In genomic region chr5:92098351-92099109, GRCm38 (mm10) we compare ENCODE assay signal across 13 mouse cellular contexts. TPM values are rescaled to one million over a fixed set of nuclear protein-coding genes. Genes with fewer than 3 reads are reported as not detected.
A peak's percentile ranks its signal among the peaks of the same experiment; 100 is the strongest.
DNase-seq lines count a peak whose midpoint lies in the region; ATAC-seq and TF ChIP-seq lines count a peak whose summit lies in the region.
"Had no signal": no experiment of that assay in that cellular context is flagged by ENCODE, and none has a peak within 500 bp of the region (broad histone marks: within the 10 kb centered on the region; RNA-seq: fewer than 3 reads in every experiment).

No protein-coding gene starts in this region.

- peak; percentile 28; the same call in 1 of the 2 replicates for ATAC-seq in liver, embryonic 13.5 days (ENCODE audit: low read depth)
- no peak for ATAC-seq in liver, embryonic 12.5 days
- peak; percentile 92 for ATAC-seq in intestine, embryonic 16.5 days
- ATAC-seq in limb, embryonic 13.5 days (ENCODE audit: low FRiP score, low read depth) = 0 out of 2 replicates have a peak, but pooled peaks have one; percentile 68
- ATAC-seq: forebrain, embryonic 14.5 days had no signal

- H3K4me3 ChIP-seq in liver, embryonic 13.5 days (replicated peaks) = no peak overlapping the region
- H3K4me3 ChIP-seq in liver, embryonic 12.5 days = no peak overlapping the region
- no peak overlapping the region for H3K4me3 ChIP-seq in intestine, embryonic 16.5 days (ENCODE audit: low read length)
- H3K4me3 ChIP-seq in limb, embryonic 13.5 days = no peak overlapping the region
- no peak overlapping the region for H3K4me3 ChIP-seq in layer of hippocampus, adult 2 months
- H3K4me3 ChIP-seq: embryonic facial prominence, embryonic 15.5 days; heart, embryonic 15.5 days had no signal

- no peak overlapping the region for H3K4me2 ChIP-seq in liver, embryonic 13.5 days
- no peak overlapping the region for H3K4me2 ChIP-seq in liver, embryonic 12.5 days
- H3K4me2 ChIP-seq in intestine, embryonic 16.5 days (ENCODE audit: low read depth, low read length) = peak overlapping the region; percentile 15; the same call in 1 of the 2 replicates
- H3K4me2 ChIP-seq in limb, embryonic 13.5 days (replicated peaks) = peak overlapping the region; percentile 39
- H3K4me2 ChIP-seq: embryonic facial prominence, embryonic 15.5 days; heart, embryonic 15.5 days; hindbrain, embryonic 14.5 days had no signal

- WGBS in liver, embryonic 13.5 days (ENCODE audit: insufficient replicate concordance) = 49% methylated on average over 13 of the region's 13 CpGs
- 52% methylated on average over 13 of the region's 13 CpGs for WGBS in liver, embryonic 12.5 days (ENCODE audit: insufficient replicate concordance)
- whole genome bisulfite sequencing in intestine, embryonic 16.5 days = 47% methylated on average over 13 of the region's 13 CpGs
- 28% methylated on average over 13 of the region's 13 CpGs for WGBS in limb, embryonic 13.5 days

- no peak overlapping the region; the same call in 1 of the 2 replicates for H3K9ac ChIP-seq in liver, embryonic 13.5 days
- H3K9ac ChIP-seq in liver, embryonic 12.5 days = no peak overlapping the region
- no peak overlapping the region for H3K9ac ChIP-seq in intestine, embryonic 16.5 days (ENCODE audit: low read depth, low read length)
- no peak overlapping the region for H3K9ac ChIP-seq in limb, embryonic 13.5 days
- H3K9ac ChIP-seq: embryonic facial prominence, embryonic 15.5 days; heart, embryonic 15.5 days; hindbrain, embryonic 14.5 days had no signal

- peaks cover 8% of the 10 kb centered on the region; the same call in 1 of the 2 replicates for H3K4me1 ChIP-seq in liver, embryonic 13.5 days (replicated peaks)
- H3K4me1 ChIP-seq in liver, embryonic 12.5 days = peaks cover 4% of the 10 kb centered on the region
- peaks cover 2% of the 10 kb centered on the region; the same call in 1 of the 2 replicates for H3K4me1 ChIP-seq in intestine, embryonic 16.5 days (ENCODE audit: control insufficient read depth, insufficient read depth, low read length)
- H3K4me1 ChIP-seq in limb, embryonic 13.5 days = peaks cover 29% of the 10 kb centered on the region
- H3K4me1 ChIP-seq: embryonic facial prominence, embryonic 15.5 days had no signal

- no peak for TF ChIP-seq CTCF in layer of hippocampus, adult 2 months (conservative IDR thresholded peaks at IDR 0.05)

- no peaks in the 10 kb centered on the region for H3K36me3 ChIP-seq in liver, embryonic 13.5 days
- H3K36me3 ChIP-seq in liver, embryonic 12.5 days = no peaks in the 10 kb centered on the region
- no peaks in the 10 kb centered on the region for H3K36me3 ChIP-seq in intestine, embryonic 16.5 days (ENCODE audit: control insufficient read depth, insufficient read depth, low read length)
- no peaks in the 10 kb centered on the region for H3K36me3 ChIP-seq in limb, embryonic 13.5 days
- H3K36me3 ChIP-seq: embryonic facial prominence, embryonic 15.5 days; heart, embryonic 15.5 days had no signal

- H3K27ac ChIP-seq in liver, embryonic 13.5 days = no peak overlapping the region
- H3K27ac ChIP-seq in liver, embryonic 12.5 days = no peak overlapping the region
- peak overlapping the region; percentile 35; the same call in 1 of the 2 replicates for H3K27ac ChIP-seq in intestine, embryonic 16.5 days (ENCODE audit: low read length)
- H3K27ac ChIP-seq in limb, embryonic 13.5 days = peak overlapping the region; percentile 39; the same call in 1 of the 2 replicates
- no peak overlapping the region for H3K27ac ChIP-seq in layer of hippocampus, adult 2 months
- H3K27ac ChIP-seq: embryonic facial prominence, embryonic 15.5 days; heart, embryonic 15.5 days; hindbrain, embryonic 14.5 days had no signal

- DNase-seq in liver, embryonic 13.5 days = no peak
- no peak for DNase-seq in lung, postnatal 4 days
- no peak for DNase-seq in layer of hippocampus, adult 2 months (ENCODE audit: low spot score in 2 of 2)
- DNase-seq in retina, postnatal 1 day = no peak
- DNase-seq: gastrocnemius, postnatal 36 days; thymus, postnatal 14 days had no signal

- H3K27me3 ChIP-seq in liver, embryonic 13.5 days = no peaks in the 10 kb centered on the region
- H3K27me3 ChIP-seq in liver, embryonic 12.5 days (replicated peaks) = no peaks in the 10 kb centered on the region
- H3K27me3 ChIP-seq in intestine, embryonic 16.5 days (replicated peaks; ENCODE audit: control insufficient read depth, insufficient read depth, low read length) = no peaks in the 10 kb centered on the region
- H3K27me3 ChIP-seq in limb, embryonic 13.5 days = no peaks in the 10 kb centered on the region
- H3K27me3 ChIP-seq: embryonic facial prominence, embryonic 15.5 days; heart, embryonic 15.5 days had no signal

- no peaks in the 10 kb centered on the region for H3K9me3 ChIP-seq in liver, embryonic 13.5 days (replicated peaks)
- no peaks in the 10 kb centered on the region for H3K9me3 ChIP-seq in liver, embryonic 12.5 days (replicated peaks)
- no peaks in the 10 kb centered on the region for H3K9me3 ChIP-seq in intestine, embryonic 16.5 days (ENCODE audit: control insufficient read depth, low read length)
- no peaks in the 10 kb centered on the region for H3K9me3 ChIP-seq in limb, embryonic 13.5 days
- H3K9me3 ChIP-seq: embryonic facial prominence, embryonic 15.5 days; heart, embryonic 15.5 days had no signal

RNA-seq across cellular contexts. Expression of gene G3bp2, which starts 15.0 kb away (rescaled TPM):
- 79.7 and 93.4 TPM in 2 replicates for polyA plus RNA-seq in liver, embryonic 13.5 days (2015; fragmentation: Nextera tagmentation; extraction: Ambion mirVana)
- polyA plus RNA-seq in liver, embryonic 12.5 days (2016; fragmentation: Nextera tagmentation; extraction: Ambion mirVana) = 84.0 and 87.0 TPM in 2 replicates
- 147 and 167 TPM in 2 replicates for polyA plus RNA-seq in intestine, embryonic 16.5 days (2015; fragmentation: Nextera tagmentation; extraction: Ambion mirVana)
- polyA plus RNA-seq in limb, embryonic 13.5 days (2015; fragmentation: Nextera tagmentation; extraction: Ambion mirVana) = 201 and 209 TPM in 2 replicates
- 100 to 1,000 TPM; 233 to 246 TPM for total RNA-seq in layer of hippocampus, adult 2 months (2021)

RNA-seq across cellular contexts. Expression of gene Uso1, which starts 39.2 kb away (rescaled TPM):
- 23.9 and 28.3 TPM in 2 replicates for polyA plus RNA-seq in liver, embryonic 13.5 days (2015; fragmentation: Nextera tagmentation; extraction: Ambion mirVana)
- 35.6 and 37.1 TPM in 2 replicates for polyA plus RNA-seq in liver, embryonic 12.5 days (2016; fragmentation: Nextera tagmentation; extraction: Ambion mirVana)
- polyA plus RNA-seq in intestine, embryonic 16.5 days (2015; fragmentation: Nextera tagmentation; extraction: Ambion mirVana) = 43.5 and 46.7 TPM in 2 replicates
- polyA plus RNA-seq in limb, embryonic 13.5 days (2015; fragmentation: Nextera tagmentation; extraction: Ambion mirVana) = 50.1 and 53.2 TPM in 2 replicates
- total RNA-seq in layer of hippocampus, adult 2 months (2021) = 10 to 100 TPM; 76.7 to 79.6 TPM

RNA-seq across cellular contexts. Expression of gene Cdkl2, which starts 54.8 kb away (rescaled TPM):
- 0.17 and 0.21 TPM in 2 replicates for polyA plus RNA-seq in liver, embryonic 13.5 days (2015; fragmentation: Nextera tagmentation; extraction: Ambion mirVana)
- polyA plus RNA-seq in liver, embryonic 12.5 days (2016; fragmentation: Nextera tagmentation; extraction: Ambion mirVana) = 0.25 and 0.35 TPM in 2 replicates
- 2.7 and 3.7 TPM in 2 replicates for polyA plus RNA-seq in intestine, embryonic 16.5 days (2015; fragmentation: Nextera tagmentation; extraction: Ambion mirVana)
- polyA plus RNA-seq in limb, embryonic 13.5 days (2015; fragmentation: Nextera tagmentation; extraction: Ambion mirVana) = 0.57 and 0.84 TPM in 2 replicates
- total RNA-seq in layer of hippocampus, adult 2 months (2021) = 10 to 100 TPM; 36.2 to 38.0 TPM

Comparison
In these comparisons a context has a peak if more than half of its experiments do, and no peak if none do; other contexts are left out.
1. H3K27ac ChIP-seq: peak in intestine, embryonic 16.5 days (single experiment) and limb, embryonic 13.5 days (single experiment); none in liver, embryonic 13.5 days (single experiment), liver, embryonic 12.5 days (single experiment) and layer of hippocampus, adult 2 months (single experiment).
2. H3K4me2 ChIP-seq: peak in intestine, embryonic 16.5 days (single experiment) and limb, embryonic 13.5 days (single experiment); none in liver, embryonic 13.5 days (single experiment) and liver, embryonic 12.5 days (single experiment).